Mouse (Mus musculus): ENCODE data around the gene Gja4. TPM values are rescaled to one million over a fixed set of nuclear protein-coding genes. Genes with fewer than 3 reads are reported as not detected.
A peak's percentile ranks its signal among the peaks of the same experiment; 100 is the strongest.

Gene Gja4
- 5.1 and 7.0 TPM in 2 replicates for polyA plus RNA-seq (2012; rRNA removed)

- no peak for TF ChIP-seq POLR2A (IDR thresholded peaks at IDR 0.05; ENCODE audit: low read depth, low read length)
- TF ChIP-seq CTCF (IDR thresholded peaks at IDR 0.05; ENCODE audit: extremely low read depth, insufficient read length, insufficient replicate concordance, low read depth, low read length): no peak
- peak within 1 kb of the TSS; percentile 63 for H3K4me3 ChIP-seq (ENCODE audit: low read depth, low read length)
- no peaks in the 10 kb centered on the region for H3K36me3 ChIP-seq (ENCODE audit: control insufficient read depth, insufficient read depth, low read length)
- H3K4me1 ChIP-seq (ENCODE audit: control insufficient read depth, insufficient read depth, insufficient read length, low read length): no peaks in the 10 kb centered on the region; the same call in 1 of the 2 replicates
- peaks cover 11% of the 10 kb centered on the region; the same call in 1 of the 2 replicates for H3K27me3 ChIP-seq (ENCODE audit: control insufficient read depth, insufficient read depth, low read length)
- WGBS: 1% methylated on average over 25 of the region's 25 CpGs
- no peak within 1 kb of the TSS for H3K27ac ChIP-seq (ENCODE audit: insufficient read depth, low read depth, low read length)
Measured at GRCm38 (mm10) chr4:127313861-127314260, at the start of gene Gja4. Gja4 (minus strand) TSS chr4:127314039.

DNA sequence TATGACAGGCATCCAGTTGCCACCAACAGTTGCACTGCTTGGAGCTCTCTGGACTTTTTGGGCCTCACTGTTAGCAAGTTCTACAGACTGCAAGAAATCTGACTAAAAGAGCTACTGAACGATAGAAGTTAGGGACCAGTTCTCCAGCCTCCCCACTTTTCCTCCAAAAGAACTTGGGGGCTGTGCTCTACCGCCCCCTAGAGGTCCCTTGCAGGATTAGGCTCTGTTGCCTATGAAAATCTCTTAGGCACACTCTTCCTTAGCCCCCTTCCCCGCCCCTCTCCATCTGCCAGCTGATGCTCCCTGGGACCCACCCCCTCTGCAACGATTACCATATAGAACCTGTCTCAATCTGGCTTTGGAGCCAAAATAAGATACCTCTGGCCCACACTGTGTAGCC lies 49.5 kb upstream of the Gja4 start:
- H3K4me3 ChIP-seq (ENCODE audit: low read depth, low read length): no peak overlapping the region
- no peaks in the 10 kb centered on the region for H3K4me1 ChIP-seq (ENCODE audit: control insufficient read depth, insufficient read depth, insufficient read length, low read length)
- 54% methylated on average over 4 of the region's 4 CpGs for WGBS
- TF ChIP-seq CTCF (IDR thresholded peaks at IDR 0.05; ENCODE audit: extremely low read depth, insufficient read length, insufficient replicate concordance, low read depth, low read length): peak; percentile 52; the same call in 1 of the 2 replicates
- TF ChIP-seq POLR2A (IDR thresholded peaks at IDR 0.05; ENCODE audit: low read depth, low read length): no peak
- no peak overlapping the region for H3K27ac ChIP-seq (ENCODE audit: insufficient read depth, low read depth, low read length)
- H3K27me3 ChIP-seq (ENCODE audit: control insufficient read depth, insufficient read depth, low read length): no peaks in the 10 kb centered on the region
- no peaks in the 10 kb centered on the region for H3K36me3 ChIP-seq (ENCODE audit: control insufficient read depth, insufficient read depth, low read length)

DNA sequence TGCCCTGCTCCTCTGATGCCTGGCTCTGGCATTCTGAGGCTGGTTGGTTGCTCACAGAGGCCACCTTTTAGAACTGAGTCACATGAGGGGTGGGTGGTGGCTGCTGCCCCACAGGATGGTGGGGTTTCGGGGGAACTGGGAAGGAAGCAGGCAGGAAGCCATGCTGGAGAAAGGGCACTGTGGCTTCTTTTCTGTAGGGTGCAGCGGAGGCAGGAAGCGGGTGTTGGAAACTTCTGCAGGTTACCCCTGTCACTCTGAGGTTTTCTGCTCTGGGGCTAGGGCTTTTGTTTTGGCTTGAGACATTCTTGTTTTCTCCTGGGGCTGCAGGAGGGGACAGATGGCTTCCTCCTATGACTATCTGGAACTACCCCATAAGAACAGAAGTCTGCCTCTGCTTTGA lies 48.7 kb upstream of the Gja4 start:
- no peak overlapping the region for H3K27ac ChIP-seq (ENCODE audit: insufficient read depth, low read depth, low read length)

GRCm38 (mm10) chr4:127358018-127358417 lies 44.2 kb upstream of the Gja4 start, which contains the start of gene Gjb5:
Gjb5 (minus strand) TSS chr4:127358181.
- Histone ChIP-seq H3K27ac (ENCODE audit: insufficient read depth, low read depth, low read length) (no peak within 1 kb of the TSS), H3K27me3 (ENCODE audit: control insufficient read depth, insufficient read depth, low read length) (no peaks in the 10 kb centered on the region), H3K36me3 (ENCODE audit: control insufficient read depth, insufficient read depth, low read length) (no peaks in the 10 kb centered on the region), H3K4me3 (ENCODE audit: low read depth, low read length) (no peak within 1 kb of the TSS), H3K4me1 (ENCODE audit: control insufficient read depth, insufficient read depth, insufficient read length, low read length) (no peaks in the 10 kb centered on the region)
- TF ChIP-seq CTCF (IDR thresholded peaks at IDR 0.05; ENCODE audit: extremely low read depth, insufficient read length, insufficient replicate concordance, low read depth, low read length) (no peak), POLR2A (IDR thresholded peaks at IDR 0.05; ENCODE audit: low read depth, low read length) (no peak)
- whole genome bisulfite sequencing: 25% methylated on average over 5 of the region's 5 CpGs

More for the DNA sequence above, 48.7 kb upstream of the Gja4 start:
- no peak for TF ChIP-seq CTCF (IDR thresholded peaks at IDR 0.05; ENCODE audit: extremely low read depth, insufficient read length, insufficient replicate concordance, low read depth, low read length)
- no peak for TF ChIP-seq POLR2A (IDR thresholded peaks at IDR 0.05; ENCODE audit: low read depth, low read length)
- WGBS: 85% methylated on average over 3 of the region's 3 CpGs
- H3K36me3 ChIP-seq (ENCODE audit: control insufficient read depth, insufficient read depth, low read length): no peaks in the 10 kb centered on the region
- H3K4me3 ChIP-seq (ENCODE audit: low read depth, low read length): no peak overlapping the region
- no peaks in the 10 kb centered on the region for H3K27me3 ChIP-seq (ENCODE audit: control insufficient read depth, insufficient read depth, low read length)
- no peaks in the 10 kb centered on the region for H3K4me1 ChIP-seq (ENCODE audit: control insufficient read depth, insufficient read depth, insufficient read length, low read length)

DNA sequence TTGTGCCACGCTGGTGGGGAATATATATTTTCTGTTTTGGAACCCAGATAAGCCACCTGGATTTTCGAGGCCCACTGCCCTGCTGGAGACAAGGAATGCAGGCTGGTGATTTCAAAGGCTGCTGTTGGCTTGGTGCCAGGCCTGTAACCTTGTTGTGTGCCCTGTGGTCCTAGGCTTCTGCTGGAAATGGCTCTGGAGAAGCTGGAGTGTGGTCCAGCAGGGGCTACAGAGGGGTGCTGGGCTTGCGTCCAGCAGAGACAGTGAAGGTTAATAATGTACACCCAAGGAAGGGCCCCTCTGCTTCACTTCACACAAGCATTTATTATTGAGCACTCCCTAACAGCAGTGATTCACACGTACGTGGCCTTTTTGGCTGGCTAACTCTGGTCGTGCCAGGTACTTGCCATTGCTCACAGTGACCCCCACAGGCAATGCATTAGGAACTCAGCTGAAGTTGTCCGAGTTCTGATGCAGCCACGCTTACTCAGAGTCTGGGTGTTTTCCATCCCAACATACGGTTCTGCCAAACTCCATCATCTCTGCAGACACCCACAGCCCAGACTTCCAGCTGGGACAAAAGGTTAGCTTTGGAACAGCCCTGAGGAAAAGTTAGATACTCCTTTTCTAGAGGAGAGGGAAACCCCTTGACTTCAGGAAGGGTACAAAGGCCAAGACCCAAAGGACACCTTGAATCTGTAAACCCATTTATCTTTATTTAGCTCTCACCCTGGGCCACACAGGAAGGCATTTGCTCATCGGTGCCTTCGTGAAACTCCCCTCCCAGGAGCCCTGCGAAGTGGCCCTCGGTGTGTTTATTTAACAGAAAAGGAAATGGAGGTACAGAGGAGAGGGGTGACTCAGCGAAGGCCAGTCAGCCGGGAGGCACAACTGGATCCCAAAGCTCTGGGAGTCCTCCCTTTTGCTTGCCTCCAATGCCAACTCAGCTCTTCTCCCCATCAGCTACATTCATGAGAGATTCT lies 41.0 kb upstream of the Gja4 start:
- 40% methylated on average over 15 of the region's 15 CpGs for whole genome bisulfite sequencing
- H3K36me3 ChIP-seq (ENCODE audit: control insufficient read depth, insufficient read depth, low read length): no peaks in the 10 kb centered on the region
- no peak overlapping the region for H3K27ac ChIP-seq (ENCODE audit: insufficient read depth, low read depth, low read length)
- no peaks in the 10 kb centered on the region for H3K4me1 ChIP-seq (ENCODE audit: control insufficient read depth, insufficient read depth, insufficient read length, low read length)
- no peak for TF ChIP-seq CTCF (IDR thresholded peaks at IDR 0.05; ENCODE audit: extremely low read depth, insufficient read length, insufficient replicate concordance, low read depth, low read length)
- TF ChIP-seq POLR2A (IDR thresholded peaks at IDR 0.05; ENCODE audit: low read depth, low read length): no peak
- H3K27me3 ChIP-seq (ENCODE audit: control insufficient read depth, insufficient read depth, low read length): no peaks in the 10 kb centered on the region
- no peak overlapping the region for H3K4me3 ChIP-seq (ENCODE audit: low read depth, low read length)

DNA sequence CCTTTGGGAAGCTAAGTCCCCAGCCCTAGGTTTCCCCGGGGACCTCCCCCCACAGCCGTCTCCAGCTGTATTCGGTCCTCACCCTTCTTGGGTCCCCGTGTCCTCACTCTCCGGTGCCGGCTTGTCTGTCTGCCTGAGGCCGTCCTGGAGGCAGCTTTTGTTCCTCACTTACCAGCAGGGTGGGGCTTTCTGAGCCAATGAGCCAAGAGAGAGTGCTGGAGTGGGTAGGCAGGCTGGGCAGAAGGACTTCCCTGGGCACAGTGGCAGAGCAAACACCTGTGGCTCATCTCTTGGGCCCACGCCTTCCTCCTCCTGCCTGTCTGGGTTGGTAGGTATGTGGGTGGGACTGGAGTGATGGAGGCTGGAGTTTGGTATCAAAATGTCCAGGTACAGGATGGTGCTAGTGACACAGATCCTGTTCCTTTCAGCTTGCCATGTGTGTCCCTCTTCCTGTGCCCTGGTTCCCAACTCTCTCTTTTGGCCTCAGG lies 40.2 kb upstream of the Gja4 start, which contains the start of gene Gjb4:
TSS of gene Gjb4 (minus strand) at position 131 of the 488 bp plus-strand sequence.
- no peaks in the 10 kb centered on the region for H3K27me3 ChIP-seq (ENCODE audit: control insufficient read depth, insufficient read depth, low read length)
- no peak within 1 kb of the TSS for H3K27ac ChIP-seq (ENCODE audit: insufficient read depth, low read depth, low read length)
- H3K4me3 ChIP-seq (ENCODE audit: low read depth, low read length): no peak within 1 kb of the TSS
- TF ChIP-seq CTCF (IDR thresholded peaks at IDR 0.05; ENCODE audit: extremely low read depth, insufficient read length, insufficient replicate concordance, low read depth, low read length): no peak
- no peak for TF ChIP-seq POLR2A (IDR thresholded peaks at IDR 0.05; ENCODE audit: low read depth, low read length)
- no peaks in the 10 kb centered on the region for H3K36me3 ChIP-seq (ENCODE audit: control insufficient read depth, insufficient read depth, low read length)
- WGBS: 42% methylated on average over 8 of the region's 8 CpGs
- H3K4me1 ChIP-seq (ENCODE audit: control insufficient read depth, insufficient read depth, insufficient read length, low read length): no peaks in the 10 kb centered on the region

DNA sequence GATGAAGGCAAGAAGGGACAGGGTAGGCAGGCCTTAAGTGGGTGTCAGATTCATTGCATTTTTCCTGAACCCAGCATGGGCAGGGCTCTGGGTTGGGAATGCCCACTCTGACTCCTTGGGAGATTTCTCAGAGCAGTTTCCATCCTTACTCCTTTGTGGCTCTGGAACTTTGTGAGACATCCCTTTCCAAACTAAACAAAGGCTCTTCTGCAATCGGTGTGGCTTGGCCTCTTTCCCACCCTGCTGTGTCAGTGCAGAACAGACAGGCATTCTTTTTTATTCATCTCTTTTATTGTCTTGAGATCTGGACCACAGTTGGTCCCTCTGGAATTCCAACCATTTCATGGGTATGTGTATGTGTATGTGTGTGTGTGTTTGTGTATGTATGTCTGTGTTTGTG lies 38.8 kb upstream of the Gja4 start:
- H3K27ac ChIP-seq (ENCODE audit: insufficient read depth, low read depth, low read length): no peak overlapping the region
- no peak overlapping the region for H3K4me3 ChIP-seq (ENCODE audit: low read depth, low read length)
- TF ChIP-seq CTCF (IDR thresholded peaks at IDR 0.05; ENCODE audit: extremely low read depth, insufficient read length, insufficient replicate concordance, low read depth, low read length): no peak
- TF ChIP-seq POLR2A (IDR thresholded peaks at IDR 0.05; ENCODE audit: low read depth, low read length): no peak
- H3K4me1 ChIP-seq (ENCODE audit: control insufficient read depth, insufficient read depth, insufficient read length, low read length): no peaks in the 10 kb centered on the region
- 53% methylated on average over 1 of the region's 1 CpGs for WGBS
- no peaks in the 10 kb centered on the region for H3K36me3 ChIP-seq (ENCODE audit: control insufficient read depth, insufficient read depth, low read length)
- no peaks in the 10 kb centered on the region for H3K27me3 ChIP-seq (ENCODE audit: control insufficient read depth, insufficient read depth, low read length)
